Mouse (Mus musculus): Measurements from ENCODE around the gene St8sia1.
"Not testable (repeated sequence)": the region's sequence is repeated elsewhere in the genome, so short reads cannot be mapped to it uniquely, and the experiment has no call there.

St8sia1 gene

GRCm38 (mm10) chr6:142964076-142964530, at the start of gene St8sia1:
TSS of gene St8sia1 (minus strand) at chr6:142964452.
- DNase-seq (ENCODE audit: low read depth in 2 of 2, low spot score in 2 of 2), result peak; percentile 40 to 56

GRCm38 (mm10) chr6:143012513-143013215, 48.4 kb upstream of the St8sia1 start:
- no peak for DNase-seq (ENCODE audit: low read depth in 2 of 2, low spot score in 2 of 2)

GRCm38 (mm10) chr6:143008865-143009264, 44.6 kb upstream of the St8sia1 start:
- DNase-seq (ENCODE audit: low read depth in 2 of 2, low spot score in 2 of 2), result no peak

- DNase-seq (ENCODE audit: low read depth in 2 of 2, low spot score in 2 of 2), result not testable (repeated sequence)
Measured at GRCm38 (mm10) chr6:143005209-143005608, 41.0 kb upstream of the St8sia1 start.

GRCm38 (mm10) chr6:143004801-143005200, 40.5 kb upstream of the St8sia1 start:
- DNase-seq (ENCODE audit: low read depth in 2 of 2, low spot score in 2 of 2), result no peak

- DNase-seq (ENCODE audit: low read depth in 2 of 2, low spot score in 2 of 2), result no peak
Measured at GRCm38 (mm10) chr6:142998221-142998999, 34.2 kb upstream of the St8sia1 start.

GRCm38 (mm10) chr6:142996887-142997286, 32.6 kb upstream of the St8sia1 start:
- DNase-seq (ENCODE audit: low read depth in 2 of 2, low spot score in 2 of 2), result no peak

GRCm38 (mm10) chr6:142995567-142995966, 31.3 kb upstream of the St8sia1 start:
- DNase-seq (ENCODE audit: low read depth in 2 of 2, low spot score in 2 of 2), result no peak

- no peak for DNase-seq (ENCODE audit: low read depth in 2 of 2, low spot score in 2 of 2)
Measured at GRCm38 (mm10) chr6:142994821-142995220, 30.6 kb upstream of the St8sia1 start.

- no peak for DNase-seq (ENCODE audit: low read depth in 2 of 2, low spot score in 2 of 2)
Measured at GRCm38 (mm10) chr6:142993705-142994698, 29.8 kb upstream of the St8sia1 start.

GRCm38 (mm10) chr6:142992971-142993370, 28.7 kb upstream of the St8sia1 start:
- DNase-seq (ENCODE audit: low read depth in 2 of 2, low spot score in 2 of 2), result no peak

- DNase-seq (ENCODE audit: low read depth in 2 of 2, low spot score in 2 of 2), result no peak
Measured at GRCm38 (mm10) chr6:142992099-142992498, 27.8 kb upstream of the St8sia1 start.

- DNase-seq (ENCODE audit: low read depth in 2 of 2, low spot score in 2 of 2), result no peak
Measured at GRCm38 (mm10) chr6:142991391-142992059, 27.3 kb upstream of the St8sia1 start.

GRCm38 (mm10) chr6:142990516-142990915, 26.3 kb upstream of the St8sia1 start:
- no peak for DNase-seq (ENCODE audit: low read depth in 2 of 2, low spot score in 2 of 2)

- DNase-seq (ENCODE audit: low read depth in 2 of 2, low spot score in 2 of 2), result no peak
Measured at GRCm38 (mm10) chr6:142989495-142989894, 25.2 kb upstream of the St8sia1 start.

GRCm38 (mm10) chr6:142988753-142989152, 24.5 kb upstream of the St8sia1 start:
- peak; percentile 68 to 79 for DNase-seq (ENCODE audit: low read depth in 2 of 2, low spot score in 2 of 2)

- DNase-seq (ENCODE audit: low read depth in 2 of 2, low spot score in 2 of 2), result no peak
Measured at GRCm38 (mm10) chr6:142988231-142988630, 24.0 kb upstream of the St8sia1 start.

- no peak for DNase-seq (ENCODE audit: low read depth in 2 of 2, low spot score in 2 of 2)
Measured at GRCm38 (mm10) chr6:142987616-142988015, 23.4 kb upstream of the St8sia1 start.

GRCm38 (mm10) chr6:142986706-142987105, 22.5 kb upstream of the St8sia1 start:
- not testable (repeated sequence) for DNase-seq (ENCODE audit: low read depth in 2 of 2, low spot score in 2 of 2)

- not testable (repeated sequence) for DNase-seq (ENCODE audit: low read depth in 2 of 2, low spot score in 2 of 2)
Measured at GRCm38 (mm10) chr6:142985561-142986238, 21.4 kb upstream of the St8sia1 start.
